Mouse (Mus musculus): ENCODE results near the gene Rhou. TPM values are rescaled to one million over a fixed set of nuclear protein-coding genes. Genes with fewer than 3 reads are reported as not detected.

Rhou gene
- polyA plus RNA-seq, 1 experiment = 19.5 TPM

DNA sequence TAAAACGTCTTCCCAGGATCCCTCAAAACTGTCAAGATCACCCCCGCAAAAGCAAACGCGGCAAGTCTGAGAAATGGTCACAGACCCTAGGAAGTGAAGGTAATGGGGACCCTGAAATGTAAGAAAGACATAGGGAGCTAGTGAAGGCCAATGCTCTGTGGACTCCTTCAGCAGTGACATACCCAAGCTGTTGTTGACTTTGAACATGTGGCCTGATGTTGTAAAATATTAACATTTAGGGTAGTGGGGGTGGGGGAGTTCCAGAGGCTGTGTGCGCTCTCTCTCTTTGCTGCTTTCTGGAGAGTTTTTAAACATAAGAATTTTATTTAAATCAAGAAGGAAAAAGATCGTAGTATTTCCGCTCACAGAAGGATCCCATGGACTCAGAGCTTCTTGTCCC, 29.6 kb downstream of the Rhou start:
- TF ChIP-seq CTCF (IDR thresholded peaks at IDR 0.05; ENCODE audit: borderline replicate concordance, insufficient read depth, low read length) = no peak
- no peaks in the 10 kb centered on the region for H3K4me1 ChIP-seq (ENCODE audit: control insufficient read depth, insufficient read depth, low read length)
- H3K27ac ChIP-seq (ENCODE audit: insufficient read depth, low read length) = no peak overlapping the region
- no peak overlapping the region for H3K4me3 ChIP-seq (ENCODE audit: insufficient read depth, low read length)

DNA sequence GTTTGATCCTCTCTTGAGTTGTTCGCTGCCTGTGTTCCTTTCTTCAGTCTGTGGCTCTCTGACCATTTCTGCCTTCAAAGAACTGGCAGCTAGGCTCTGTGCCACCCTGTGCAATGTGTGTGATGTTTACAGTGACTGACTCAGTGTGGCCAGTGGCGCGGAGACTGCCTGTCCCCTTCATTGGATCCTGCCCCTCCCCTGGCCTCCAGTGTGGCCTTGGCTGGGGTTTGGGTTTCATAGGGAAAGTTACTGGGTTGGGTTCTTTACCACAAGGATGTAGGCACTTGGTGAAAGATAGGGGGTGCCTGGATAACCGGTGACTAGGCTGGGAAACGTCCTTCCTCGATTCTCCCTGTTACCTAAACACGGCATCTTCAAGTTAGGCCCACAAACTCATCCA, 31.1 kb downstream of the Rhou start:
- H3K27ac ChIP-seq (ENCODE audit: insufficient read depth, low read length) = no peak overlapping the region

GRCm38 (mm10) chr8:123685477-123685876, 31.7 kb downstream of the Rhou start:
- TF ChIP-seq POLR2A (IDR thresholded peaks at IDR 0.05; ENCODE audit: low read depth, low read length) = no peak
- TF ChIP-seq CTCF (IDR thresholded peaks at IDR 0.05; ENCODE audit: borderline replicate concordance, insufficient read depth, low read length) = no peak
- Histone ChIP-seq H3K27ac (ENCODE audit: insufficient read depth, low read length) (no peak overlapping the region), H3K4me3 (ENCODE audit: insufficient read depth, low read length) (no peak overlapping the region), H3K4me1 (ENCODE audit: control insufficient read depth, insufficient read depth, low read length) (no peaks in the 10 kb centered on the region)

More for the DNA sequence above, 31.1 kb downstream of the Rhou start:
- no peak for TF ChIP-seq POLR2A (IDR thresholded peaks at IDR 0.05; ENCODE audit: low read depth, low read length)
- no peak for TF ChIP-seq CTCF (IDR thresholded peaks at IDR 0.05; ENCODE audit: borderline replicate concordance, insufficient read depth, low read length)
- Histone ChIP-seq H3K4me1 (ENCODE audit: control insufficient read depth, insufficient read depth, low read length) (no peaks in the 10 kb centered on the region), H3K4me3 (ENCODE audit: insufficient read depth, low read length) (no peak overlapping the region)

GRCm38 (mm10) chr8:123687826-123688225, 34.1 kb downstream of the Rhou start:
- Histone ChIP-seq H3K4me1 (ENCODE audit: control insufficient read depth, insufficient read depth, low read length) (peaks cover 10% of the 10 kb centered on the region; the same call in 1 of the 2 replicates), H3K4me3 (ENCODE audit: insufficient read depth, low read length) (no peak overlapping the region), H3K27ac (ENCODE audit: insufficient read depth, low read length) (no peak overlapping the region)
- no peak for TF ChIP-seq CTCF (IDR thresholded peaks at IDR 0.05; ENCODE audit: borderline replicate concordance, insufficient read depth, low read length)

DNA sequence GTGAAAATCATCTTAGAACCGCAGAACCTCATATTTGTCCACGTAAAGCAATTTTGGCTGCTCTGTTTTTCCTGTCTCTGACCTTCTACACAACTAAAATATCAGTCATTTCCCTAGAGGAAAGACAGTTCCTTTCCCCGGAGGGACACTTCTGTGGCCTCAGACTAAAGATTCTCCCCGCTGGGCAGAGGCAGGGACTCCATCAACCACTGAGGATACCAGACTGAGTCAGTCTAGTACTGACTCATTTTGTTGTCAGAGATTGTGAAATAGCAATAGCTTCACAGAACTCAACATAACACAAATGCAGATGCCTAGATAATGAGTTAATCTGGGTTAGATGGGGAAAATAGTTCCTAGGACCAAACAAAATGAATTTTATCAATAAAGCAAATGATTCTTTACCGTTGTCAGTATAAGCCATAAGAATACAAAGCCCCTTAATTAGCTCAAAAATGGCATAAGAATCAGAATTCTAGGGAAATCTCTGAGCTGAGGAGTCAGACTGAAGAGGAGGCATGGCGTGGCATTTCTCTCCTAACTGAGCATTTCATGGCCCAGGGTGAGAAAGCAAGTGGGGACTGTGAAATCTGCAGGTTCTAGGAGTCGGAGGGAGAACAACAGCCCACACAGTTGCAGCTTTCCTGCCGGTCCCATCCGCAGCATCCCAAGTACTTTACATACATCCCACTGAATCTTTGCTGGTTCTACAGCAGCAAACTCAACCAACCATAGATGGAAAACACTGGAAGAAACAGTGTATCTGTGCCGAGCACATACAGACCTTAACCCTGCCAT, 38.6 kb downstream of the Rhou start:
- Histone ChIP-seq H3K27ac (ENCODE audit: insufficient read depth, low read length) (no peak overlapping the region), H3K4me1 (ENCODE audit: control insufficient read depth, insufficient read depth, low read length) (peaks cover 15% of the 10 kb centered on the region; the same call in 1 of the 2 replicates), H3K4me3 (ENCODE audit: insufficient read depth, low read length) (no peak overlapping the region)
- TF ChIP-seq POLR2A (IDR thresholded peaks at IDR 0.05; ENCODE audit: low read depth, low read length) (no peak), CTCF (IDR thresholded peaks at IDR 0.05; ENCODE audit: borderline replicate concordance, insufficient read depth, low read length) (no peak)

DNA sequence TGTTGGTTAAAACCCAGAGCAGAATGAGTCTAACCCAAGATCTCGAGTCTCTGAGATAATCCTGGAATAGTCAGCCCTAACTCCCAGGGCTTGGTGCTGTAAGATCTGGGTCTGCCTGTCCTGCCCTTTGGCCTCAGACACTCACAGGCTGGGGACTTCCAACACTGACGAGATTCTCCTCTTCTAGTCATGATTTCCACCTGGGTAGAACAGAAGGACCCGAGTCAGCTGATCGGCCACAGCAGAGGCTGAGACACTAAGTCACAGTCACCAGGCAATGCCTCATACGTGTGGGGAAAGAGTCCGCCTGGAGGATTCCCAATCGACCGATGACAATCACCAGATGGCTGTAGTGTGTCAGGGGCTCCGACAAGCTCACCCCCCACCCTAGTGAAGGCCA, 42.4 kb downstream of the Rhou start:
- Histone ChIP-seq H3K27ac (ENCODE audit: insufficient read depth, low read length) (no peak overlapping the region), H3K4me1 (ENCODE audit: control insufficient read depth, insufficient read depth, low read length) (peaks cover 20% of the 10 kb centered on the region), H3K4me3 (ENCODE audit: insufficient read depth, low read length) (no peak overlapping the region)
- TF ChIP-seq POLR2A (IDR thresholded peaks at IDR 0.05; ENCODE audit: low read depth, low read length) (no peak), CTCF (IDR thresholded peaks at IDR 0.05; ENCODE audit: borderline replicate concordance, insufficient read depth, low read length) (no peak)

DNA sequence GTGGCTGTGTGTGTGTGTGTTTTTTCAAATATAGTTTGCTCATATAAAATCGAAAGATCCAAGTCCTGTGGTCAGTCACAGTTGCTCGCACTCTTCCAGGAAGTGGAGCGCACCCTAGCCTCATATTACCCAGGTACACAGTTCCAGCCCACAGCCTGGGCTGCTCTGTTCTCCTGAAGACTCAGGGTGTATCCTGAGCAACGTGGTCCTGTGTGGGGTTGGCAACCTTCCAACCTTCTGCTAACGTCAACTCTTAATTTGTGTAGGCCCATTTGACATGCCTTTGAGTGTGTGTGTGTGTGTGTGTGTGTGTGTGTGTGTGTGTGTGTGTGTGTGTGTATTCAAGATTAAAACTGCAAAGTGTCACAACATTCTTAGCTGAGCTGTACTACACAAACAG, 43.6 kb downstream of the Rhou start:
- TF ChIP-seq CTCF (IDR thresholded peaks at IDR 0.05; ENCODE audit: borderline replicate concordance, insufficient read depth, low read length) (no peak), POLR2A (IDR thresholded peaks at IDR 0.05; ENCODE audit: low read depth, low read length) (no peak)
- Histone ChIP-seq H3K27ac (ENCODE audit: insufficient read depth, low read length) (no peak overlapping the region), H3K4me1 (ENCODE audit: control insufficient read depth, insufficient read depth, low read length) (peaks cover 14% of the 10 kb centered on the region), H3K4me3 (ENCODE audit: insufficient read depth, low read length) (no peak overlapping the region)

DNA sequence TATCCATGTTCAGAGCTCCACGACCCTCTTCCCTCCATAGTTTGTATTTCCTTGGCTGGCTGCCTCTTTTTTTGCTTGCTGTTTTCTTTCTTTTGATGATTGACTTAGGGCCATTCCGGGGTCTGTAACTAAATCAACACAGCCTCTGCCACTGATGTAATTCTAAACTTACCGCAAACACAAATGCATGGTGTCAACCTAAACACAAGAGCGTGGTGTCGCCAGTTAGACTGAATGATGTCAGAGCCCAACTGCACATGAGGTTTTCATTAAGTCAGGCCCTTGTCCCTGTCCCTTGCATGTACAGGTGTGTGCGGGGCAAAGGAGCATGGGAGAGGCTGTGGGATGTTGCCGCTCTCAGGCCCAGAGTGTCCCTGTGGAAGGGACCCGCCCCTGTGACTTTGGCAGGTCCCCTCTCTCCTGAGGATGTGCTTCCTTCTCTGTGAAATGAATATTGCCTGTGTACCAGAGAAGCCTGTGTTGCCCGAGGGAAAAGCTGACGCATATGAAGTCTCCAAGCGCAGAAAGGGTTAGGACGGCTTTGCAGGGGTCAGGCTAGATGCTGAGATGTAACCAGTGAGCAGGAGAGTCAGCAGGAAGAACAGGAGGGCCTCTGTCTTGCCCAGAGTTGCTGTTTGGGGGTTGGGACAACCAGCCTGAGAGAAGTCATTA, 46.8 kb downstream of the Rhou start:
- peaks cover 8% of the 10 kb centered on the region for H3K4me1 ChIP-seq (ENCODE audit: control insufficient read depth, insufficient read depth, low read length)
- TF ChIP-seq CTCF (IDR thresholded peaks at IDR 0.05; ENCODE audit: borderline replicate concordance, insufficient read depth, low read length) (no peak), POLR2A (IDR thresholded peaks at IDR 0.05; ENCODE audit: low read depth, low read length) (no peak)
- no peak overlapping the region for H3K4me3 ChIP-seq (ENCODE audit: insufficient read depth, low read length)
- H3K27ac ChIP-seq (ENCODE audit: insufficient read depth, low read length) = no peak overlapping the region

- H3K4me3 ChIP-seq (ENCODE audit: insufficient read depth, low read length) = no peak overlapping the region
- H3K27ac ChIP-seq (ENCODE audit: insufficient read depth, low read length) = no peak overlapping the region
- TF ChIP-seq CTCF (IDR thresholded peaks at IDR 0.05; ENCODE audit: borderline replicate concordance, insufficient read depth, low read length) = no peak
- no peak for TF ChIP-seq POLR2A (IDR thresholded peaks at IDR 0.05; ENCODE audit: low read depth, low read length)
- peaks cover 8% of the 10 kb centered on the region for H3K4me1 ChIP-seq (ENCODE audit: control insufficient read depth, insufficient read depth, low read length)
These were observed 48.3 kb downstream of the Rhou start for GRCm38 (mm10) chr8:123701952-123702587.

DNA sequence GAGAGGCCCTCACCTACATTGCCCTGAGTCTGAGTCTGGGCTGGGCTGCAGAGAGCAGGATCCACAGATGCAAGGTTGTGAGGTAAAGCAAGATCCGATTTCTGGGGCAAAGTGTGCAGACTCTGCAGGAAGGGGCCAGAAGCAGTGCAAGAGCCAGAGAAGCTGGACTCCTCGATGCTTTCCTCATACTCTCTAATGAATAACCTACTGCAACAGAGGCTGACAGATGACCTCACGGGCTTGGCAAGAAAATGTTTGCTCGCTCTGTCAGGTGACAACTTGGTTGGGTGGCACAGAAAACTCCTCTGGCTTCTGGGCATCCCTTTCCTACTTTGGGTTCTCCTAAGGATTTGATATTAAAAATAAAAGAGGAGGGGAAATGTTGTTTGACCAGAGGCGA, 51.6 kb downstream of the Rhou start:
- peaks cover 8% of the 10 kb centered on the region for H3K4me1 ChIP-seq (ENCODE audit: control insufficient read depth, insufficient read depth, low read length)
- TF ChIP-seq CTCF (IDR thresholded peaks at IDR 0.05; ENCODE audit: borderline replicate concordance, insufficient read depth, low read length) = no peak
- no peak for TF ChIP-seq POLR2A (IDR thresholded peaks at IDR 0.05; ENCODE audit: low read depth, low read length)

More for the DNA sequence above, 51.6 kb downstream of the Rhou start:
- Histone ChIP-seq H3K27ac (ENCODE audit: insufficient read depth, low read length) (no peak overlapping the region), H3K4me3 (ENCODE audit: insufficient read depth, low read length) (no peak overlapping the region)

Measured in embryonic fibroblast, embryonic 13.5 days (primary cell).